Mouse (Mus musculus): Measurements from ENCODE around the gene Vmn1r43. TPM values are rescaled to one million over a fixed set of nuclear protein-coding genes. Genes with fewer than 3 reads are reported as not detected.
"Not testable (repeated sequence)": the region's sequence is repeated elsewhere in the genome, so short reads cannot be mapped to it uniquely, and the experiment has no call there.

Gene Vmn1r43
- not detected in 2 replicates for polyA plus RNA-seq (2015; fragmentation: Nextera tagmentation; extraction: Ambion mirVana)

- not testable (repeated sequence) for H3K4me2 ChIP-seq (replicated peaks); H3K4me1 ChIP-seq (replicated peaks); H3K36me3 ChIP-seq; H3K9me3 ChIP-seq; H3K9ac ChIP-seq (replicated peaks); ATAC-seq; H3K27ac ChIP-seq; H3K27me3 ChIP-seq; H3K4me3 ChIP-seq (replicated peaks)
- 84% methylated on average over 3 of the region's 3 CpGs for WGBS
These were observed at the start of gene Vmn1r43, which contains the start of gene Vmn1r42 for GRCm38 (mm10) chr6:89876313-89876712. TSS of gene Vmn1r43 (minus strand) at chr6:89876413. TSS of gene Vmn1r42 (minus strand) at chr6:89876413.

DNA sequence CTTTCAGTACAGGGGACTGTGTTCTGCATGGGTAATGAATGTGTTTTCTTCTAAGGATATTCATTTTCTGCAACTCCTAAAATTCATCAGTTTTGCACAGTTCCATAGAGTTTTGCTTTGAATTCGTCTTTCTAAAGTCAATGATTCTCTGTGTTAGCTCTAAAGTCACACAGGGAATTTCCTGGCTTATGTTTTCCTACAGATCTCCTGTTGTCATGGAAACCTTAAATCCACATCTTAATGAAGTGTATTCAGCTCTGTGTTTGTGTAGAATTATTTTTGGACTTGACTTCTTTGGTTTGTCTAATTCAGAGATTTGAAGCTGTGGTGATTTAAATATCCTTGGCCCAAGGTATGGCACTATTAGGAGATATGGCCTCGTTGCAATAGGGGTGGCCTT lies 7.6 kb upstream of the Vmn1r43 start:
- no peaks in the 10 kb centered on the region for H3K27me3 ChIP-seq
- H3K9ac ChIP-seq (replicated peaks) = no peak overlapping the region
- H3K36me3 ChIP-seq = no peaks in the 10 kb centered on the region
- H3K4me1 ChIP-seq (replicated peaks) = no peaks in the 10 kb centered on the region
- no peak overlapping the region for H3K4me2 ChIP-seq (replicated peaks)
- no peak overlapping the region for H3K4me3 ChIP-seq (replicated peaks)
- H3K9me3 ChIP-seq = no peaks in the 10 kb centered on the region
- WGBS = 49% methylated on average over 2 of the region's 2 CpGs
- H3K27ac ChIP-seq = no peak overlapping the region
- no peak for ATAC-seq

DNA sequence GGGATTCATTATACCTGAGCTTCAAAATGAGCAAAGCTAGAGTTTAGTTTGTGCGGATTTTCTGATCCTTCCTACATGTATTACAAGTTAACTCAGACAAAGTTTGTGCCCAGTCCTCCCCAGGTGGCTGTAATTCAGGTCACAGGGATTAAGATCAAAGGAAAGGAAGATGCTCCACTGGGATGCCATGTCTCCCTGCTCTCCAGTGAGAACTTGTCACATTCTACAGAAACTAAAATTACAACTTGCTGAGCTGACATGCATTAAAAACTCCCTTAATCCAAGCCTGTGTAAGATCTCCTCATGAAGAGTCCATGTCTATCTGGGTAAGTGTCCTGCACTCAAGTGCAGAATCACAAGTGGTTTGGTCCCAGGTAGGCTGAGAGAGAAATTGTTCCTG lies 7.1 kb upstream of the Vmn1r43 start, which contains the start of gene Vmn1r44:
Vmn1r44 (plus strand) TSS at position 301 of the 400 bp plus-strand sequence.
- Histone ChIP-seq H3K4me3 (replicated peaks) (no peak within 1 kb of the TSS), H3K4me2 (replicated peaks) (no peak within 1 kb of the TSS), H3K9ac (replicated peaks) (no peak within 1 kb of the TSS), H3K36me3 (no peaks in the 10 kb centered on the region), H3K9me3 (no peaks in the 10 kb centered on the region), H3K27ac (no peak within 1 kb of the TSS), H3K27me3 (no peaks in the 10 kb centered on the region), H3K4me1 (replicated peaks) (no peaks in the 10 kb centered on the region)
- 76% methylated on average over 1 of the region's 1 CpGs for WGBS
- no peak for ATAC-seq

GRCm38 (mm10) chr6:89880867-89881266 lies 4.7 kb upstream of the Vmn1r43 start:
- Histone ChIP-seq H3K27ac (no peak overlapping the region), H3K4me1 (replicated peaks) (no peaks in the 10 kb centered on the region), H3K9me3 (no peaks in the 10 kb centered on the region), H3K27me3 (no peaks in the 10 kb centered on the region), H3K36me3 (no peaks in the 10 kb centered on the region), H3K9ac (replicated peaks) (no peak overlapping the region), H3K4me2 (replicated peaks) (no peak overlapping the region), H3K4me3 (replicated peaks) (no peak overlapping the region)
- ATAC-seq = no peak

DNA sequence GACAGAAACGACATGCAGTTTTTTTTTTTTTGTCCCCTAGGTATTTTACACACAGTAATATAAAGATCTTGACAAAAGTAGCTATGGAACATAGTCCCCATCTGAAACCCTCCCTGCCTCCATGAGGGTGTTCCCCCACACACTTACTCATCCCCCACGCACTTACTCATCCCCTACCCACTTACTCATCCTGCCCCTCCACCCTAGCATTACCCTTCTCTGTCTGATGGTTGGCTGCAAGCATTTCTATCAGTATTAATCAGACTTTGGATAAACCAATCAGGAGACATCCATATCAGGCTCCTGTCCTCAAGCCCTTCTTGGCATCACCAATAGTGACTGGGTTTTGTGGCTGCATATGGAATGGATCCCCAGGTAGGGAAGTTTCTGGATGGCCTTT lies 750 bp upstream of the Vmn1r43 start:
- Histone ChIP-seq H3K27me3 (no peaks in the 10 kb centered on the region), H3K9ac (replicated peaks) (no peak overlapping the region), H3K4me2 (replicated peaks) (no peak overlapping the region), H3K27ac (no peak overlapping the region), H3K4me3 (replicated peaks) (no peak overlapping the region), H3K9me3 (no peaks in the 10 kb centered on the region), H3K36me3 (no peaks in the 10 kb centered on the region), H3K4me1 (replicated peaks) (no peaks in the 10 kb centered on the region)
- no peak for ATAC-seq
- 83% methylated on average over 2 of the region's 2 CpGs for WGBS

GRCm38 (mm10) chr6:89867976-89868375 lies 8.2 kb downstream of the Vmn1r43 start:
- H3K9me3 ChIP-seq = peaks cover 22% of the 10 kb centered on the region; the same call in 1 of the 2 replicates
- no peaks in the 10 kb centered on the region for H3K36me3 ChIP-seq
- H3K9ac ChIP-seq (replicated peaks) = no peak overlapping the region
- H3K27me3 ChIP-seq = no peaks in the 10 kb centered on the region
- no peak overlapping the region for H3K4me2 ChIP-seq (replicated peaks)
- no peak overlapping the region for H3K4me3 ChIP-seq (replicated peaks)
- no peak overlapping the region for H3K27ac ChIP-seq
- WGBS = 69% methylated on average over 2 of the region's 2 CpGs
- H3K4me1 ChIP-seq (replicated peaks) = no peaks in the 10 kb centered on the region
- ATAC-seq = no peak

- 94% methylated on average over 2 of the region's 2 CpGs for WGBS
- ATAC-seq = no peak
- Histone ChIP-seq H3K4me3 (replicated peaks) (no peak overlapping the region), H3K9me3 (peaks cover 26% of the 10 kb centered on the region; the same call in 1 of the 2 replicates), H3K27me3 (no peaks in the 10 kb centered on the region), H3K4me2 (replicated peaks) (no peak overlapping the region), H3K36me3 (no peaks in the 10 kb centered on the region), H3K9ac (replicated peaks) (no peak overlapping the region), H3K27ac (no peak overlapping the region), H3K4me1 (replicated peaks) (no peaks in the 10 kb centered on the region)
These were observed 8.9 kb downstream of the Vmn1r43 start for GRCm38 (mm10) chr6:89867276-89867675.

GRCm38 (mm10) chr6:89863792-89864191 lies 12.4 kb downstream of the Vmn1r43 start:
- Histone ChIP-seq H3K9ac (replicated peaks) (no peak overlapping the region), H3K27me3 (no peaks in the 10 kb centered on the region), H3K36me3 (no peaks in the 10 kb centered on the region), H3K9me3 (peaks cover 35% of the 10 kb centered on the region; the same call in 1 of the 2 replicates), H3K27ac (no peak overlapping the region), H3K4me1 (replicated peaks) (no peaks in the 10 kb centered on the region), H3K4me3 (replicated peaks) (no peak overlapping the region), H3K4me2 (replicated peaks) (no peak overlapping the region)
- ATAC-seq = no peak
- WGBS = 72% methylated on average over 4 of the region's 4 CpGs

DNA sequence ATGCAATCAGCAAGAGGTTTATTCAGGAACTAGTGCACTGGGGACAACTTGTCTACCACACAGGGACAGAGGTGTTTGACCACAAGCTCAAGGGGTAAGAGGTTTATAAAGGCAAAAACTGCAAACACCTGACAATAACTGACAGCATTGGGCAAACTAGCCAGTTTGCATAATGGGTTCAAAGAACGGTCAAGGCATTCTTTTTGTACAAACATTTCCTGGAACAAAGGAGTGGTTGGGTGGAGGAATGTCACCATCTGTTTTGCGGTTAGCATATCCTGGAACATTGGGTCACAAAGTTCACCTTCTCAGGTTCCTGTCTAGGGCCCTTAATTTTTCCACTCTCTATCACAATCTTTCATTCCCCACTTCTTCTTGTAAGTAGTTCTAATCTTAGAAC lies 16.4 kb downstream of the Vmn1r43 start:
- Histone ChIP-seq H3K27me3 (no peaks in the 10 kb centered on the region), H3K4me2 (replicated peaks) (no peak overlapping the region), H3K9ac (replicated peaks) (no peak overlapping the region), H3K4me1 (replicated peaks) (no peaks in the 10 kb centered on the region), H3K27ac (no peak overlapping the region), H3K4me3 (replicated peaks) (no peak overlapping the region), H3K9me3 (peaks cover 23% of the 10 kb centered on the region; the same call in 1 of the 2 replicates), H3K36me3 (no peaks in the 10 kb centered on the region)
- 84% methylated on average over 2 of the region's 2 CpGs for WGBS
- ATAC-seq = no peak

DNA sequence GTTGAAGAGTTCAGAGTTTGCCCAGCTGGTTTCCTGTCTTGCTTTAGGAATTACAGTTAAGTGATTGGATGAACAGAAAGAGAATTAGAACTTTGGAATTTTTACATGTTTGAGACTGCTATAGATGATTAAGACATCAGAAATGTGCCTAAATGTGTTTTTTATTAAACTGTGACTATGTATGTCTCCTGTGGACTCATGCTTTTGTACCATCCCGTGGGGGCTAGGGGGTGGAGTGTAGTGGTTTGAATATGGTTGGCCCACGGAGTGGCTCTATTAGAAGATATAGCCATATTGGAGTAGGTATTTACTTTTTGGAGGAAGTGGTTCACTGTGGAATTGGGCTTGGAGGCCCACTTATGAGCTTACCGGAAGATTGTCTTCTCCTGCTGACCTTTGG lies 18.7 kb downstream of the Vmn1r43 start:
- Histone ChIP-seq H3K9me3 (0 out of 2 replicates have a peak, but pooled peaks cover 10% of the 10 kb centered on the region), H3K4me3 (replicated peaks) (no peak overlapping the region), H3K9ac (replicated peaks) (no peak overlapping the region)

More for the DNA sequence above, 18.7 kb downstream of the Vmn1r43 start:
- Histone ChIP-seq H3K4me2 (replicated peaks) (no peak overlapping the region), H3K27me3 (no peaks in the 10 kb centered on the region), H3K36me3 (no peaks in the 10 kb centered on the region), H3K4me1 (replicated peaks) (no peaks in the 10 kb centered on the region), H3K27ac (no peak overlapping the region)
- 80% methylated on average over 3 of the region's 3 CpGs for WGBS
- ATAC-seq = no peak

Other genes with a start within 250 kb of the Vmn1r43 start
- gene Txnrd3, start 232.4 kb downstream of the Vmn1r43 start, polyA plus RNA-seq (2015; fragmentation: Nextera tagmentation; extraction: Ambion mirVana) = 12.6 and 13.3 TPM in 2 replicates
- gene Vmn1r40, start 168.9 kb downstream of the Vmn1r43 start, polyA plus RNA-seq (2015; fragmentation: Nextera tagmentation; extraction: Ambion mirVana) = not detected in 2 replicates
- not detected in 2 replicates for gene Vmn1r41, start 135.6 kb downstream of the Vmn1r43 start, polyA plus RNA-seq (2015; fragmentation: Nextera tagmentation; extraction: Ambion mirVana)
- gene Vmn1r42, start within 50 bp of the Vmn1r43 start, polyA plus RNA-seq (2015; fragmentation: Nextera tagmentation; extraction: Ambion mirVana) = not detected in 2 replicates
- gene Vmn1r44, start 7.2 kb upstream of the Vmn1r43 start, polyA plus RNA-seq (2015; fragmentation: Nextera tagmentation; extraction: Ambion mirVana) = not detected in 2 replicates
- not detected in 2 replicates for gene Vmn1r45, start 64.2 kb upstream of the Vmn1r43 start, polyA plus RNA-seq (2015; fragmentation: Nextera tagmentation; extraction: Ambion mirVana)
- gene Vmn1r46, start 92.9 kb upstream of the Vmn1r43 start, polyA plus RNA-seq (2015; fragmentation: Nextera tagmentation; extraction: Ambion mirVana) = not detected in 2 replicates
- gene Vmn1r47, start 139.7 kb upstream of the Vmn1r43 start, polyA plus RNA-seq (2015; fragmentation: Nextera tagmentation; extraction: Ambion mirVana) = not detected in 2 replicates
- gene Vmn1r48, start 160.4 kb upstream of the Vmn1r43 start, polyA plus RNA-seq (2015; fragmentation: Nextera tagmentation; extraction: Ambion mirVana) = not detected in 2 replicates
- gene Vmn1r49, start 202.1 kb upstream of the Vmn1r43 start, polyA plus RNA-seq (2015; fragmentation: Nextera tagmentation; extraction: Ambion mirVana) = not detected in 2 replicates
- gene Vmn1r50, start 225.0 kb upstream of the Vmn1r43 start, polyA plus RNA-seq (2015; fragmentation: Nextera tagmentation; extraction: Ambion mirVana) = not detected in 2 replicates
- not detected in 2 replicates for gene Vmn1r51, start 246.2 kb upstream of the Vmn1r43 start, polyA plus RNA-seq (2015; fragmentation: Nextera tagmentation; extraction: Ambion mirVana)